ENCODE assay signal across 8 mouse cellular contexts in genomic region chr15:56065872-56066534, GRCm38 (mm10).
A peak's percentile ranks its signal among the peaks of the same experiment; 100 is the strongest.
DNase-seq lines count a peak whose midpoint lies in the region; ATAC-seq lines count a peak whose summit lies in the region.

No protein-coding gene starts in this region.

- H3K4me1 ChIP-seq in heart, embryonic 11.5 days (ENCODE audit: control insufficient read depth, insufficient read depth, low read length) = no peaks in the 10 kb centered on the region

- DNase-seq in layer of hippocampus, adult 9-10 months (ENCODE audit: low spot score) = peak; percentile 37
- DNase-seq in layer of hippocampus, adult 11-12 months (ENCODE audit: low spot score) = no peak
- peak; percentile 40 for DNase-seq in Muller cell, postnatal 12 days (ENCODE audit: inconsistent ontology term)
- DNase-seq in fibroblast of lung, adult 2 months (ENCODE audit: low read depth) = peak; percentile 29
- peak; percentile 37 for DNase-seq in lung, postnatal 36 days
- DNase-seq in testis, postnatal 14 days (ENCODE audit: low spot score) = no peak
- DNase-seq in right cerebral cortex, postnatal 36 days (ENCODE audit: low spot score in 2 of 2) = no peak

- no peak overlapping the region for H3K27ac ChIP-seq in heart, embryonic 11.5 days (ENCODE audit: low read depth, low read length)

- no peaks in the 10 kb centered on the region for H3K36me3 ChIP-seq in heart, embryonic 11.5 days (ENCODE audit: control insufficient read depth, insufficient read depth, low read length)

- H3K9me3 ChIP-seq in heart, embryonic 11.5 days (replicated peaks; ENCODE audit: control insufficient read depth, low read length) = no peaks in the 10 kb centered on the region

- H3K4me3 ChIP-seq in heart, embryonic 11.5 days (ENCODE audit: low read depth, low read length) = no peak overlapping the region

- WGBS in heart, embryonic 11.5 days (ENCODE audit: insufficient replicate concordance) = 30% methylated on average over 7 of the region's 7 CpGs

- no peaks in the 10 kb centered on the region for H3K27me3 ChIP-seq in heart, embryonic 11.5 days (ENCODE audit: control insufficient read depth, insufficient read depth, low read length)

- H3K4me2 ChIP-seq in heart, embryonic 11.5 days = no peak overlapping the region

- ATAC-seq in heart, embryonic 11.5 days (replicated peaks; ENCODE audit: insufficient number of reproducible peaks, low FRiP score, low TSS enrichment) = no peak

- no peak overlapping the region for H3K9ac ChIP-seq in heart, embryonic 11.5 days (ENCODE audit: low read depth, low read length)

Comparison
In these comparisons a context has a peak if more than half of its experiments do, and no peak if none do; other contexts are left out.
1. DNase-seq: peak in layer of hippocampus, adult 9-10 months (single experiment), Muller cell, postnatal 12 days (single experiment), fibroblast of lung, adult 2 months (single experiment) and lung, postnatal 36 days (single experiment); none in layer of hippocampus, adult 11-12 months (single experiment), testis, postnatal 14 days (single experiment) and right cerebral cortex, postnatal 36 days (0 of 2).